Mouse (Mus musculus): Measurements from ENCODE around the gene Klk1b4.
A peak's percentile ranks its signal among the peaks of the same experiment; 100 is the strongest.
"Not testable (repeated sequence)": the region's sequence is repeated elsewhere in the genome, so short reads cannot be mapped to it uniquely, and the experiment has no call there.

The Klk1b4 gene

GRCm38 (mm10) chr7:44207135-44207534 lies at the start of gene Klk1b4:
Gene Klk1b4 (plus strand): TSS chr7:44207435.
- not testable (repeated sequence) for DNase-seq (ENCODE audit: low read depth in 2 of 2, low spot score in 2 of 2)

GRCm38 (mm10) chr7:44179299-44180045 lies 27.8 kb upstream of the Klk1b4 start:
- DNase-seq (ENCODE audit: low read depth in 2 of 2, low spot score in 2 of 2): no peak

- DNase-seq (ENCODE audit: low read depth in 2 of 2, low spot score in 2 of 2): not testable (repeated sequence)
Measured at GRCm38 (mm10) chr7:44186516-44186915, 20.7 kb upstream of the Klk1b4 start.

- not testable (repeated sequence) for DNase-seq (ENCODE audit: low read depth in 2 of 2, low spot score in 2 of 2)
Measured at GRCm38 (mm10) chr7:44187936-44188335, 19.3 kb upstream of the Klk1b4 start, which contains the start of gene Klk1b24. Gene Klk1b24 (plus strand): TSS chr7:44188236.

GRCm38 (mm10) chr7:44193466-44193865 lies 13.8 kb upstream of the Klk1b4 start:
- not testable (repeated sequence) for DNase-seq (ENCODE audit: low read depth in 2 of 2, low spot score in 2 of 2)

- DNase-seq (ENCODE audit: low read depth in 2 of 2, low spot score in 2 of 2): no peak
Measured at GRCm38 (mm10) chr7:44197891-44198290, 9.3 kb upstream of the Klk1b4 start, which contains the start of gene Klk1b3. Gene Klk1b3 (plus strand): TSS chr7:44198191.

GRCm38 (mm10) chr7:44208307-44208706 lies 1.1 kb downstream of the Klk1b4 start:
- DNase-seq (ENCODE audit: low read depth in 2 of 2, low spot score in 2 of 2): no peak

GRCm38 (mm10) chr7:44215645-44216044 lies 8.4 kb downstream of the Klk1b4 start, which contains the start of gene Klk1b5:
Gene Klk1b5 (plus strand): TSS chr7:44215945.
- DNase-seq (ENCODE audit: low read depth in 2 of 2, low spot score in 2 of 2): no peak

- not testable (repeated sequence) for DNase-seq (ENCODE audit: low read depth in 2 of 2, low spot score in 2 of 2)
Measured at GRCm38 (mm10) chr7:44221601-44222000, 14.4 kb downstream of the Klk1b4 start.

GRCm38 (mm10) chr7:44222335-44222734 lies 15.1 kb downstream of the Klk1b4 start:
- not testable (repeated sequence) for DNase-seq (ENCODE audit: low read depth in 2 of 2, low spot score in 2 of 2)

- DNase-seq (ENCODE audit: low read depth in 2 of 2, low spot score in 2 of 2): no peak
Measured at GRCm38 (mm10) chr7:44225076-44225475, 17.8 kb downstream of the Klk1b4 start, which contains the start of gene Klk1. Gene Klk1 (plus strand): TSS chr7:44225360.

GRCm38 (mm10) chr7:44235909-44236308 lies 28.7 kb downstream of the Klk1b4 start, which contains the start of gene Gm36864:
Gene Gm36864 (plus strand): TSS chr7:44236177.
- DNase-seq (ENCODE audit: low read depth in 2 of 2, low spot score in 2 of 2): no peak

- DNase-seq (ENCODE audit: low read depth in 2 of 2, low spot score in 2 of 2): no peak
Measured at GRCm38 (mm10) chr7:44239913-44240312, 32.7 kb downstream of the Klk1b4 start.

- no peak for DNase-seq (ENCODE audit: low read depth in 2 of 2, low spot score in 2 of 2)
Measured at GRCm38 (mm10) chr7:44240712-44241111, 33.5 kb downstream of the Klk1b4 start.

GRCm38 (mm10) chr7:44241163-44241562 lies 33.9 kb downstream of the Klk1b4 start:
- DNase-seq (ENCODE audit: low read depth in 2 of 2, low spot score in 2 of 2): no peak

GRCm38 (mm10) chr7:44244080-44244479 lies 36.8 kb downstream of the Klk1b4 start:
- DNase-seq (ENCODE audit: low read depth in 2 of 2, low spot score in 2 of 2): no peak

GRCm38 (mm10) chr7:44246055-44246983 lies 39.1 kb downstream of the Klk1b4 start, which contains the start of the genes 1700028J19Rik and 2410002F23Rik:
Gene 1700028J19Rik (minus strand): TSS chr7:44246695.
Gene 2410002F23Rik (plus strand): TSS chr7:44246722.
- DNase-seq (ENCODE audit: low read depth in 2 of 2, low spot score in 2 of 2): peak; percentile 90 to 94

GRCm38 (mm10) chr7:44246984-44247470 lies 39.8 kb downstream of the Klk1b4 start:
- DNase-seq (ENCODE audit: low read depth in 2 of 2, low spot score in 2 of 2): peak in 1 of 2 experiments; percentile 48

GRCm38 (mm10) chr7:44247971-44248370 lies 40.7 kb downstream of the Klk1b4 start:
- DNase-seq (ENCODE audit: low read depth in 2 of 2, low spot score in 2 of 2): no peak

- DNase-seq (ENCODE audit: low read depth in 2 of 2, low spot score in 2 of 2): no peak
Measured at GRCm38 (mm10) chr7:44249248-44249647, 42.0 kb downstream of the Klk1b4 start.

- not testable (repeated sequence) for DNase-seq (ENCODE audit: low read depth in 2 of 2, low spot score in 2 of 2)
Measured at GRCm38 (mm10) chr7:44250732-44251275, 43.6 kb downstream of the Klk1b4 start.
